Mouse (Mus musculus): ENCODE results near the gene Lmod3.

- TF ChIP-seq POLR2A (IDR thresholded peaks at IDR 0.05; ENCODE audit: borderline replicate concordance, control insufficient read depth, low read depth, low read length) (no peak), CTCF (IDR thresholded peaks at IDR 0.05; ENCODE audit: control insufficient read depth, insufficient read depth, low read length) (no peak)
These were observed 42.8 kb downstream of the Lmod3 start for GRCm38 (mm10) chr6:97209751-97210150.
